9 mouse cellular contexts compared by ENCODE assay signal in the genomic region with DNA sequence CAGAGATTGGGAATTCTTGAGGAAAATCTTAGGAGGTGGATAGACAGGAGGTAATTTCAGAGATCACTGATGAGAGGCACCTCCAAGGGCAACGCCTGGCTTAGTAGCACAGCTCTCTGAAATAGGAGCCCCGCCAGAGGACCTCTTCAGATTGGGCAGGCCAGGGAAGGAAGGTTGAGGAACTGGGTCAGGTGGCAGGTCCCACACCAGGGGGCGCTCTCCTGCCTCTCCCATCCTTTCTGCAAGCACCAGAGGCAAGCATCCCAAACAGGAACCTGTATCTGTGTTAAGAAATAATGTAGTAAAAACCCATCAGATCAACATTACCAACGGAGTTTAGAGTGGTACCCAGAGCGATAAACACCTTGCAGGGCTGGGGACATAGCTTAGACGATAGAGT.
A peak's percentile ranks its signal among the peaks of the same experiment; 100 is the strongest.
DNase-seq lines count a peak whose midpoint lies in the region; ATAC-seq and TF ChIP-seq lines count a peak whose summit lies in the region.
"Had no signal": no experiment of that assay in that cellular context is flagged by ENCODE, and none has a peak within 500 bp of the region (broad histone marks: within the 10 kb centered on the region; RNA-seq: fewer than 3 reads in every experiment).

No protein-coding gene starts in this region.

- 50% methylated on average over 6 of the region's 6 CpGs for WGBS in hindbrain, embryonic 10.5 days
- 50% methylated on average over 6 of the region's 6 CpGs for WGBS in hindbrain, embryonic 13.5 days
- 48% methylated on average over 6 of the region's 6 CpGs for WGBS in embryonic facial prominence, embryonic 10.5 days

- TF ChIP-seq CTCF in testis, adult 2 months (IDR thresholded peaks at IDR 0.05; ENCODE audit: control insufficient read depth, insufficient read depth, insufficient replicate concordance, low read depth, low read length): peak; percentile 50; the same call in 1 of the 2 replicates

- no peak overlapping the region for H3K9ac ChIP-seq in hindbrain, embryonic 13.5 days
- H3K9ac ChIP-seq: limb, embryonic 15.5 days had no signal

- H3K4me1 ChIP-seq in hindbrain, embryonic 10.5 days (replicated peaks): peaks cover 8% of the 10 kb centered on the region; the same call in 1 of the 2 replicates
- H3K4me1 ChIP-seq in hindbrain, embryonic 13.5 days (replicated peaks): 0 out of 2 replicates have a peak, but pooled peaks cover 5% of the 10 kb centered on the region
- H3K4me1 ChIP-seq in testis, adult 2 months (ENCODE audit: control insufficient read depth, insufficient read depth, low read length): no peaks in the 10 kb centered on the region
- H3K4me1 ChIP-seq in embryonic facial prominence, embryonic 10.5 days: peaks cover 2% of the 10 kb centered on the region; the same call in 1 of the 2 replicates
- H3K4me1 ChIP-seq: limb, embryonic 15.5 days had no signal

- no peak for ATAC-seq in hindbrain, embryonic 13.5 days (ENCODE audit: low FRiP score)
- 0 out of 2 replicates have a peak, but pooled peaks have one; percentile 31 for ATAC-seq in megakaryocyte progenitor cell, adult 5-6 weeks (replicated peaks; ENCODE audit: poor library complexity)

- no peak for TF ChIP-seq POLR2A in testis, adult 2 months (IDR thresholded peaks at IDR 0.05; ENCODE audit: control insufficient read depth, low read depth, low read length)

- H3K4me3 ChIP-seq in hindbrain, embryonic 10.5 days: no peak overlapping the region
- H3K4me3 ChIP-seq in hindbrain, embryonic 13.5 days: no peak overlapping the region
- H3K4me3 ChIP-seq in testis, adult 2 months (ENCODE audit: control insufficient read depth, low read depth, low read length): no peak overlapping the region
- no peak overlapping the region for H3K4me3 ChIP-seq in embryonic facial prominence, embryonic 10.5 days
- H3K4me3 ChIP-seq: limb, embryonic 15.5 days had no signal

- no peaks in the 10 kb centered on the region for H3K27me3 ChIP-seq in hindbrain, embryonic 10.5 days (ENCODE audit: insufficient read depth, poor library complexity, severe bottlenecking)
- H3K27me3 ChIP-seq in hindbrain, embryonic 13.5 days: no peaks in the 10 kb centered on the region
- H3K27me3 ChIP-seq in testis, adult 2 months (ENCODE audit: control insufficient read depth, insufficient read depth, low read length): no peaks in the 10 kb centered on the region
- no peaks in the 10 kb centered on the region for H3K27me3 ChIP-seq in embryonic facial prominence, embryonic 10.5 days (replicated peaks; ENCODE audit: low read depth, poor library complexity, severe bottlenecking)
- H3K27me3 ChIP-seq: limb, embryonic 15.5 days had no signal

- peak; percentile 47 for DNase-seq in hindbrain, embryonic 10.5 days (ENCODE audit: low spot score)
- no peak for DNase-seq in testis, postnatal 14 days (ENCODE audit: low spot score)
- DNase-seq in adrenal gland, postnatal 25 days: peak; percentile 68
- DNase-seq in embryonic facial prominence, embryonic 10.5 days (ENCODE audit: low spot score): peak; percentile 69
- DNase-seq in adipocyte (ENCODE audit: low spot score): no peak

- H3K27ac ChIP-seq in hindbrain, embryonic 10.5 days: no peak overlapping the region
- no peak overlapping the region for H3K27ac ChIP-seq in hindbrain, embryonic 13.5 days
- H3K27ac ChIP-seq in testis, adult 2 months (ENCODE audit: control insufficient read depth, insufficient read depth, low read depth, low read length): no peak overlapping the region
- no peak overlapping the region for H3K27ac ChIP-seq in embryonic facial prominence, embryonic 10.5 days (replicated peaks)
- H3K27ac ChIP-seq: limb, embryonic 15.5 days had no signal

- H3K9me3 ChIP-seq in hindbrain, embryonic 10.5 days: peaks cover 6% of the 10 kb centered on the region; the same call in 1 of the 2 replicates
- H3K9me3 ChIP-seq in hindbrain, embryonic 13.5 days: peaks cover 3% of the 10 kb centered on the region; the same call in 1 of the 2 replicates
- peaks cover 4% of the 10 kb centered on the region; the same call in 1 of the 2 replicates for H3K9me3 ChIP-seq in embryonic facial prominence, embryonic 10.5 days
- H3K9me3 ChIP-seq: limb, embryonic 15.5 days had no signal

- no peak overlapping the region for H3K4me2 ChIP-seq in hindbrain, embryonic 13.5 days
- H3K4me2 ChIP-seq: limb, embryonic 15.5 days had no signal

- no peaks in the 10 kb centered on the region for H3K36me3 ChIP-seq in hindbrain, embryonic 10.5 days
- no peaks in the 10 kb centered on the region for H3K36me3 ChIP-seq in hindbrain, embryonic 13.5 days
- H3K36me3 ChIP-seq in testis, adult 2 months (ENCODE audit: control insufficient read depth, insufficient read depth, low read length): no peaks in the 10 kb centered on the region
- no peaks in the 10 kb centered on the region for H3K36me3 ChIP-seq in embryonic facial prominence, embryonic 10.5 days (replicated peaks)
- H3K36me3 ChIP-seq: limb, embryonic 15.5 days had no signal

Comparison
In these comparisons a context has a peak if more than half of its experiments do, and no peak if none do; other contexts are left out.
1. DNase-seq: peak in hindbrain, embryonic 10.5 days (single experiment), adrenal gland, postnatal 25 days (single experiment) and embryonic facial prominence, embryonic 10.5 days (single experiment); none in testis, postnatal 14 days (single experiment) and adipocyte (single experiment).